Mouse (Mus musculus) lung, postnatal 0 days (tissue): ENCODE data around the gene Amotl1. TPM values are rescaled to one million over a fixed set of nuclear protein-coding genes. Genes with fewer than 3 reads are reported as not detected.
A peak's percentile ranks its signal among the peaks of the same experiment; 100 is the strongest.

ENCODE experiments used
- ATAC-seq: fragments of 200-750 bp; cut with Nextera tagmentation; 2 replicates; pipeline ENCODE4 v1.8.0; 2017; ENCODE audit warnings: moderate library complexity
- DNase-seq: peaks from one replicate; pipeline ENCODE4 v3.0.0-alpha.2; 2016; ENCODE audit warnings: low spot score
- H3K27ac ChIP-seq: fragments of 300-500 bp; sonication (generic); 2 replicates; pipeline ENCODE4 v1.5.1; 2014; ENCODE audit warnings: antibody characterized with exemption, mild to moderate bottlenecking, low read length, mixed read lengths
- H3K27me3 ChIP-seq: fragments of 300-500 bp; sonication (generic); replicated peaks from 2 replicates; pipeline ENCODE4 v1.6.1; 2014; ENCODE audit warnings: low read length, mixed read lengths; ENCODE audit not compliant: insufficient read depth
- H3K36me3 ChIP-seq: fragments of 300-500 bp; sonication (generic); 2 replicates; pipeline ENCODE4 v1.6.1; 2014; ENCODE audit warnings: low read length, mixed read lengths; ENCODE audit not compliant: insufficient read depth
- H3K4me1 ChIP-seq: fragments of 300-500 bp; sonication (generic); 2 replicates; pipeline ENCODE4 v1.6.1; 2014; ENCODE audit warnings: antibody characterized with exemption, low read depth, low read length, mixed read lengths; ENCODE audit not compliant: insufficient read depth
- H3K4me2 ChIP-seq: fragments of 300-500 bp; sonication (generic); replicated peaks from 2 replicates; pipeline ENCODE4 v1.6.1; 2014; ENCODE audit warnings: low read depth, mild to moderate bottlenecking, low read length, moderate library complexity, mixed read lengths
- H3K4me3 ChIP-seq: fragments of 300-500 bp; sonication (generic); 2 replicates; pipeline ENCODE4 v1.5.1; 2014; ENCODE audit warnings: low read depth, low read length
- H3K9ac ChIP-seq: fragments of 300-500 bp; sonication (generic); replicated peaks from 2 replicates; pipeline ENCODE4 v1.6.1; 2014; ENCODE audit warnings: low read depth, mild to moderate bottlenecking
- H3K9me3 ChIP-seq: fragments of 300-500 bp; sonication (generic); 2 replicates; pipeline ENCODE4 v1.6.1; 2016; ENCODE audit warnings: low read length, mixed read lengths
- CTCF ChIP-seq: IDR thresholded peaks from 2 replicates; pipeline ENCODE4 v1.5.1; 2016; ENCODE audit warnings: antibody characterized with exemption, mild to moderate bottlenecking
- EP300 ChIP-seq: IDR thresholded peaks from 2 replicates; pipeline ENCODE4 v1.6.1; 2016; ENCODE audit warnings: antibody characterized with exemption, mild to moderate bottlenecking, control low read depth
- WGBS: fragments of 180-500 bp; shearing (Covaris S2); extraction: QIAGEN DNeasy Blood & Tissue Kit; methylation state at CpG from one replicate; pipeline ENCODE4 v1.1.7; 2014; 5-methylcytosine and 5-hydroxymethylcytosine counted together
- polyA plus RNA-seq: library from polyadenylated mRNA; unstranded; fragments of >200 nt; fragmentation: Nextera tagmentation; extraction: Ambion mirVana; gene quantifications from 2 replicates; pipeline ENCODE4 v1.2.1, GENCODE M21; 2015

Gene Amotl1
- polyA plus RNA-seq, 1 experiment from 2014 or later, result 12.9 TPM

- no peak overlapping the region for H3K27ac ChIP-seq
- H3K4me2 ChIP-seq, result no peak overlapping the region
- H3K4me1 ChIP-seq, result peaks cover 10% of the 10 kb centered on the region
- DNase-seq, result no peak
- H3K36me3 ChIP-seq, result no peaks in the 10 kb centered on the region
- TF ChIP-seq EP300 (no peak), CTCF (0 out of 2 replicates have a peak, but pooled peaks have one; percentile 23)
- no peaks in the 10 kb centered on the region for H3K9me3 ChIP-seq
- no peak for ATAC-seq
- no peak overlapping the region for H3K9ac ChIP-seq
- H3K27me3 ChIP-seq, result no peaks in the 10 kb centered on the region
- WGBS, result 83% methylated on average over 4 of the region's 4 CpGs
- no peak overlapping the region for H3K4me3 ChIP-seq
Observed at GRCm38 (mm10) chr9:14603475-14603874, 41.4 kb downstream of the Amotl1 start.

- 40% methylated on average over 5 of the region's 5 CpGs for WGBS
- Histone ChIP-seq H3K36me3 (no peaks in the 10 kb centered on the region), H3K4me3 (no peak overlapping the region), H3K4me2 (no peak overlapping the region), H3K9me3 (no peaks in the 10 kb centered on the region), H3K27me3 (no peaks in the 10 kb centered on the region), H3K27ac (0 out of 2 replicates have a peak overlapping the region, but pooled peaks have one; percentile 20), H3K4me1 (peaks cover 15% of the 10 kb centered on the region), H3K9ac (no peak overlapping the region)
- ATAC-seq, result no peak
- DNase-seq, result no peak
- TF ChIP-seq CTCF (no peak), EP300 (no peak)
Observed at GRCm38 (mm10) chr9:14599799-14600198, 45.1 kb downstream of the Amotl1 start.

GRCm38 (mm10) chr9:14598157-14598556, 46.7 kb downstream of the Amotl1 start:
- Histone ChIP-seq H3K4me1 (peaks cover 15% of the 10 kb centered on the region), H3K9me3 (no peaks in the 10 kb centered on the region), H3K4me2 (no peak overlapping the region), H3K27ac (no peak overlapping the region), H3K27me3 (no peaks in the 10 kb centered on the region), H3K4me3 (no peak overlapping the region), H3K36me3 (peaks cover under 1% of the 10 kb centered on the region; the same call in 1 of the 2 replicates), H3K9ac (no peak overlapping the region)
- no peak for ATAC-seq
- no peak for DNase-seq
- 91% methylated on average over 2 of the region's 2 CpGs for WGBS
- no peak for TF ChIP-seq CTCF
- no peak for TF ChIP-seq EP300

GRCm38 (mm10) chr9:14597429-14597828, 47.4 kb downstream of the Amotl1 start:
- Histone ChIP-seq H3K4me3 (no peak overlapping the region), H3K27me3 (no peaks in the 10 kb centered on the region), H3K36me3 (peaks cover 8% of the 10 kb centered on the region; the same call in 1 of the 2 replicates), H3K9me3 (no peaks in the 10 kb centered on the region), H3K9ac (no peak overlapping the region), H3K4me2 (no peak overlapping the region), H3K27ac (no peak overlapping the region), H3K4me1 (peaks cover 15% of the 10 kb centered on the region)
- TF ChIP-seq CTCF (no peak), EP300 (no peak)
- ATAC-seq, result no peak
- 94% methylated on average over 3 of the region's 3 CpGs for WGBS
- DNase-seq, result no peak

- H3K9ac ChIP-seq, result no peak overlapping the region
- 46% methylated on average over 7 of the region's 7 CpGs for WGBS
- TF ChIP-seq CTCF (no peak), EP300 (no peak)
- ATAC-seq (peak; percentile 88), DNase-seq (peak; percentile 48)
- no peaks in the 10 kb centered on the region for H3K9me3 ChIP-seq
- no peak overlapping the region for H3K4me2 ChIP-seq
- H3K4me3 ChIP-seq, result no peak overlapping the region
- peaks cover 15% of the 10 kb centered on the region for H3K4me1 ChIP-seq
- peak overlapping the region; percentile 76; the same call in 1 of the 2 replicates for H3K27ac ChIP-seq
- peaks cover 8% of the 10 kb centered on the region; the same call in 1 of the 2 replicates for H3K36me3 ChIP-seq
- H3K27me3 ChIP-seq, result no peaks in the 10 kb centered on the region
Observed at GRCm38 (mm10) chr9:14596858-14597257, 48.0 kb downstream of the Amotl1 start.

GRCm38 (mm10) chr9:14596427-14596826, 48.4 kb downstream of the Amotl1 start:
- H3K4me2 ChIP-seq, result no peak overlapping the region

More at GRCm38 (mm10) chr9:14596427-14596826, 48.4 kb downstream of the Amotl1 start:
- peaks cover 15% of the 10 kb centered on the region for H3K4me1 ChIP-seq
- H3K9me3 ChIP-seq, result no peaks in the 10 kb centered on the region
- H3K36me3 ChIP-seq, result peaks cover 8% of the 10 kb centered on the region; the same call in 1 of the 2 replicates
- peak overlapping the region; percentile 76; the same call in 1 of the 2 replicates for H3K27ac ChIP-seq
- no peak overlapping the region for H3K4me3 ChIP-seq
- WGBS, result 78% methylated on average over 5 of the region's 5 CpGs
- DNase-seq (peak; percentile 45), ATAC-seq (peak; percentile 71)
- TF ChIP-seq CTCF (no peak), EP300 (no peak)
- no peaks in the 10 kb centered on the region for H3K27me3 ChIP-seq
- H3K9ac ChIP-seq, result no peak overlapping the region
